Comparison of ENCODE assay signal across 28 mouse cellular contexts in genomic region chr16:8795906-8796305, GRCm38 (mm10). TPM values are rescaled to one million over a fixed set of nuclear protein-coding genes. Genes with fewer than 3 reads are reported as not detected.
DNase-seq lines count a peak whose midpoint lies in the region; ATAC-seq and TF ChIP-seq lines count a peak whose summit lies in the region.
"Had no signal": no experiment of that assay in that cellular context is flagged by ENCODE, and none has a peak within 500 bp of the region (broad histone marks: within the 10 kb centered on the region; RNA-seq: fewer than 3 reads in every experiment).

No protein-coding gene starts in this region.

- CTCF ChIA-PET in Patski (lab: Charles Lee), result interaction anchor here (1.5 to 3.7 kb wide), 2 partner anchors 11 to 62 kb away, joined by 3 to 17 read pairs; no protein-coding TSS in a partner anchor

- no peak overlapping the region for H3K4me2 ChIP-seq in liver, embryonic 12.5 days
- H3K4me2 ChIP-seq: embryonic facial prominence, embryonic 13.5 days; forebrain, embryonic 15.5 days; heart, embryonic 15.5 days; limb, embryonic 15.5 days; midbrain, embryonic 12.5 days; neural tube, embryonic 13.5 days; stomach, embryonic 15.5 days had no signal

- no peak overlapping the region for H3K27ac ChIP-seq in liver, adult 2 months (replicated peaks; ENCODE audit: insufficient read depth, low read depth, low read length)
- H3K27ac ChIP-seq in liver, embryonic 12.5 days, result no peak overlapping the region
- H3K27ac ChIP-seq: embryonic facial prominence, embryonic 13.5 days; forebrain, embryonic 10.5 days; forebrain, embryonic 15.5 days; heart, embryonic 10.5 days; heart, embryonic 15.5 days; left cerebral cortex, adult 2 months; limb, embryonic 15.5 days; midbrain, embryonic 12.5 days; neural tube, embryonic 13.5 days; stomach, embryonic 15.5 days had no signal

- no peaks in the 10 kb centered on the region for H3K36me3 ChIP-seq in liver, adult 2 months (ENCODE audit: control insufficient read depth, insufficient read depth, low read length)
- no peaks in the 10 kb centered on the region for H3K36me3 ChIP-seq in liver, embryonic 12.5 days
- H3K36me3 ChIP-seq: embryonic facial prominence, embryonic 13.5 days; forebrain, embryonic 10.5 days; forebrain, embryonic 15.5 days; heart, embryonic 10.5 days; heart, embryonic 15.5 days; limb, embryonic 15.5 days; midbrain, embryonic 12.5 days; neural tube, embryonic 13.5 days; stomach, embryonic 15.5 days had no signal

- peak; percentile 7 for DNase-seq in gastrocnemius, adult 18-20 months (ENCODE audit: low spot score)
- DNase-seq in gastrocnemius, postnatal 25 days, result no peak
- DNase-seq in liver, adult 2 months (ENCODE audit: extremely low read depth, low read depth, low spot score), result peak; percentile 66
- peak; percentile 60 for DNase-seq in Patski (ENCODE audit: low read depth, low spot score)
- peak; percentile 9 for DNase-seq in forelimb bud, embryonic 11.5 days (ENCODE audit: low read depth, low spot score)
- DNase-seq in left cerebral cortex, adult 9 months (ENCODE audit: low spot score in 2 of 2), result no peak
- DNase-seq in urinary bladder, postnatal 36 days (ENCODE audit: low spot score in 2 of 2), result no peak
- DNase-seq: cerebellum, adult 18-20 months; cerebellum, postnatal 10 days; gastrocnemius, postnatal 10 days; heart, adult 11 months; kidney, adult 9 months; kidney, postnatal 14 days; lung, postnatal 36 days had no signal

- TF ChIP-seq CTCF in liver, adult 2 months (IDR thresholded peaks at IDR 0.05; ENCODE audit: low read depth, low read length), result no peak
- no peak for TF ChIP-seq CTCF in Patski (IDR thresholded peaks at IDR 0.05)

- no peaks in the 10 kb centered on the region for H3K4me1 ChIP-seq in liver, adult 2 months (ENCODE audit: control insufficient read depth, insufficient read depth, low read length)
- H3K4me1 ChIP-seq in liver, embryonic 12.5 days, result no peaks in the 10 kb centered on the region
- H3K4me1 ChIP-seq: embryonic facial prominence, embryonic 13.5 days; forebrain, embryonic 15.5 days; heart, embryonic 10.5 days; heart, embryonic 15.5 days; limb, embryonic 15.5 days; midbrain, embryonic 12.5 days; neural tube, embryonic 13.5 days; stomach, embryonic 15.5 days had no signal

- in situ Hi-C loops in Patski (cut with MboI; ENCODE audit: low pct_unique_long_range_greater_than_20kb), result no loop called here

- TF ChIP-seq POLR2A in liver, adult 2 months (IDR thresholded peaks at IDR 0.05; ENCODE audit: extremely low read depth, insufficient read depth, low read length), result no peak

- H3K9ac ChIP-seq in liver, adult 2 months (ENCODE audit: low read depth, low read length), result no peak overlapping the region
- H3K9ac ChIP-seq in liver, embryonic 12.5 days, result no peak overlapping the region
- H3K9ac ChIP-seq: embryonic facial prominence, embryonic 13.5 days; forebrain, embryonic 15.5 days; heart, embryonic 15.5 days; limb, embryonic 15.5 days; midbrain, embryonic 12.5 days; neural tube, embryonic 13.5 days; stomach, embryonic 15.5 days had no signal

- POLR2A ChIA-PET in Patski (lab: Charles Lee), result no interaction called here

- no peaks in the 10 kb centered on the region for H3K79me2 ChIP-seq in liver, adult 2 months (ENCODE audit: control insufficient read depth, insufficient read depth, low read length)

- H3K27me3 ChIP-seq in liver, adult 2 months (ENCODE audit: control insufficient read depth, insufficient read depth, low read length), result no peaks in the 10 kb centered on the region
- H3K27me3 ChIP-seq in liver, embryonic 12.5 days (replicated peaks), result 0 out of 2 replicates have a peak, but pooled peaks cover 3% of the 10 kb centered on the region
- H3K27me3 ChIP-seq in Patski, result no peaks in the 10 kb centered on the region
- H3K27me3 ChIP-seq: CH12.LX; embryonic facial prominence, embryonic 13.5 days; forebrain, embryonic 15.5 days; heart, embryonic 15.5 days; limb, embryonic 15.5 days; midbrain, embryonic 12.5 days; neural tube, embryonic 13.5 days; stomach, embryonic 15.5 days had no signal

- no peak for ATAC-seq in liver, embryonic 12.5 days
- peak; percentile 35 for ATAC-seq in Patski
- ATAC-seq: forebrain, embryonic 15.5 days; hindbrain, embryonic 16.5 days had no signal

- H3K4me3 ChIP-seq in liver, adult 2 months (ENCODE audit: insufficient read depth, low read depth, low read length), result no peak overlapping the region
- no peak overlapping the region for H3K4me3 ChIP-seq in liver, embryonic 12.5 days
- H3K4me3 ChIP-seq: embryonic facial prominence, embryonic 13.5 days; forebrain, embryonic 10.5 days; forebrain, embryonic 15.5 days; heart, embryonic 10.5 days; heart, embryonic 15.5 days; left cerebral cortex, adult 2 months; limb, embryonic 15.5 days; megakaryocyte, embryonic 14.5 days; midbrain, embryonic 12.5 days; neural tube, embryonic 13.5 days; stomach, embryonic 15.5 days had no signal

- H3K9me3 ChIP-seq in liver, embryonic 12.5 days (replicated peaks), result peaks cover 7% of the 10 kb centered on the region
- H3K9me3 ChIP-seq: forebrain, embryonic 15.5 days; heart, embryonic 15.5 days; limb, embryonic 15.5 days; stomach, embryonic 15.5 days had no signal

- 46% methylated on average over 2 of the region's 2 CpGs for WGBS in liver, adult 2 months
- WGBS in liver, embryonic 12.5 days (ENCODE audit: insufficient replicate concordance), result 61% methylated on average over 2 of the region's 2 CpGs

RNA-seq across cellular contexts. Expression of gene Usp7, which starts 3.8 kb away (rescaled TPM):
- 10 to 100 TPM; 56.1 to 62.5 TPM for total RNA-seq in gastrocnemius, adult 18-20 months (2021)
- 10 to 100 TPM; 49.3 to 49.4 TPM for total RNA-seq in gastrocnemius, postnatal 25 days (2021)
- total RNA-seq in liver, adult 2 months (2014; rRNA removed), result 41.5 and 50.0 TPM in 2 replicates
- polyA plus RNA-seq in liver, adult 2 months (2012; rRNA removed), result 10.6 and 12.5 TPM in 2 replicates
- polyA plus RNA-seq in liver, embryonic 12.5 days (2016; fragmentation: Nextera tagmentation; extraction: Ambion mirVana), result 32.9 and 33.5 TPM in 2 replicates
- polyA plus RNA-seq in Patski (2021), result 84.2 TPM

RNA-seq across cellular contexts. Expression of gene 1810013L24Rik, which starts 34.0 kb away (rescaled TPM):
- total RNA-seq in gastrocnemius, adult 18-20 months (2021), result 10 to 100 TPM; 78.1 to 92.4 TPM
- 10 to 100 TPM; 67.4 to 73.8 TPM for total RNA-seq in gastrocnemius, postnatal 25 days (2021)
- 33.8 and 41.1 TPM in 2 replicates for total RNA-seq in liver, adult 2 months (2014; rRNA removed)
- 8.9 and 11.1 TPM in 2 replicates for polyA plus RNA-seq in liver, adult 2 months (2012; rRNA removed)
- polyA plus RNA-seq in liver, embryonic 12.5 days (2016; fragmentation: Nextera tagmentation; extraction: Ambion mirVana), result 23.2 and 23.9 TPM in 2 replicates
- 50.3 TPM for polyA plus RNA-seq in Patski (2021)

Comparison
In these comparisons a context has a peak if more than half of its experiments do, and no peak if none do; other contexts are left out.
1. DNase-seq: peak in gastrocnemius, adult 18-20 months (single experiment), liver, adult 2 months (single experiment), Patski (single experiment) and forelimb bud, embryonic 11.5 days (single experiment); none in gastrocnemius, postnatal 25 days (single experiment), left cerebral cortex, adult 9 months (0 of 2) and urinary bladder, postnatal 36 days (0 of 2).